Mouse (Mus musculus) MEL (cell line): Measurements from ENCODE around the gene Nat10. TPM values are rescaled to one million over a fixed set of nuclear protein-coding genes. Genes with fewer than 3 reads are reported as not detected.

Experiments used
- DNase-seq: peaks from one replicate; pipeline ENCODE4 v3.0.0; 2011; ENCODE audit warnings: low read depth, low spot score
- H3K27ac ChIP-seq: 2 replicates; pipeline ENCODE4 v1.5.1; 2012; ENCODE audit warnings: low read depth, mild to moderate bottlenecking, control low read depth, low read length, moderate library complexity; ENCODE audit not compliant: control insufficient read depth
- H3K27me3 ChIP-seq, 2 experiments: fragments of 150-350 bp in 1 of 2; sonication (generic) in 1 of 2; 2 replicates each; pipeline ENCODE4 v1.6.1; 2012; ENCODE audit warnings: low read length in 2 of 2, mild to moderate bottlenecking in 2 of 2, improper control_type of control experiment in 1 of 2, moderate library complexity in 1 of 2; ENCODE audit not compliant: insufficient read depth in 2 of 2, control insufficient read depth in 1 of 2
- H3K36me3 ChIP-seq, 2 experiments: 2 replicates each; pipeline ENCODE4 v1.6.1; 2012 to 2014; ENCODE audit warnings: low read length in 2 of 2, improper control_type of control experiment in 1 of 2, inconsistent platforms in 1 of 2, mild to moderate bottlenecking in 1 of 2; ENCODE audit not compliant: insufficient read depth in 2 of 2, control insufficient read depth in 1 of 2
- H3K4me1 ChIP-seq, 2 experiments: fragments of 150-350 bp in 1 of 2; sonication (generic) in 1 of 2; 2 replicates each; pipeline ENCODE4 v1.6.1; 2012; ENCODE audit warnings: low read length in 2 of 2, improper control_type of control experiment in 1 of 2, mild to moderate bottlenecking in 1 of 2; ENCODE audit not compliant: insufficient read depth in 2 of 2, control insufficient read depth in 1 of 2
- H3K4me3 ChIP-seq, 2 experiments: fragments of 150-350 bp in 1 of 2; sonication (generic) in 1 of 2; 2 replicates each; pipeline ENCODE4 v1.5.1; 2012; ENCODE audit warnings: low read depth in 2 of 2, low read length in 2 of 2, mild to moderate bottlenecking in 2 of 2, moderate library complexity in 2 of 2, control low read depth in 1 of 2, improper control_type of control experiment in 1 of 2; ENCODE audit not compliant: control insufficient read depth in 1 of 2, insufficient read depth in 1 of 2
- H3K79me2 ChIP-seq: 2 replicates; pipeline ENCODE4 v1.6.1; 2012; ENCODE audit warnings: mild to moderate bottlenecking, low read length, moderate library complexity; ENCODE audit not compliant: control insufficient read depth, poor library complexity, insufficient read depth
- H3K9ac ChIP-seq: 2 replicates; pipeline ENCODE4 v1.6.1; 2012; ENCODE audit warnings: low read depth, mild to moderate bottlenecking, control low read depth, low read length, moderate library complexity; ENCODE audit not compliant: control insufficient read depth, poor library complexity, severe bottlenecking
- H3K9me3 ChIP-seq: fragments of 150-350 bp; sonication (generic); replicated peaks from 2 replicates; pipeline ENCODE4 v1.6.1; 2012; ENCODE audit warnings: mild to moderate bottlenecking, low read length, improper control_type of control experiment, moderate library complexity; ENCODE audit not compliant: insufficient read depth
- BHLHE40 ChIP-seq: IDR thresholded peaks from 2 replicates; pipeline ENCODE4 v1.6.1; 2012; ENCODE audit warnings: low read depth, mild to moderate bottlenecking, inconsistent platforms, low read length, improper control_type of control experiment, borderline replicate concordance
- CTCF ChIP-seq, 3 experiments: IDR thresholded peaks in 2 of 3; conservative IDR thresholded peaks in 1 of 3; 2 replicates each; pipeline ENCODE4 v1.5.1; 2011 to 2012; ENCODE audit warnings: low read length in 3 of 3, low read depth in 2 of 3, mild to moderate bottlenecking in 2 of 3, improper control_type of control experiment in 1 of 3, inconsistent platforms in 1 of 3, mixed read lengths in 1 of 3, moderate library complexity in 1 of 3; ENCODE audit not compliant: control insufficient read depth in 1 of 3, insufficient read depth in 1 of 3, poor library complexity in 1 of 3, severe bottlenecking in 1 of 3
- E2F4 ChIP-seq: IDR thresholded peaks from 2 replicates; pipeline ENCODE4 v1.6.1; 2011; ENCODE audit warnings: low read depth, low read length, improper control_type of control experiment, borderline replicate concordance
- ELF1 ChIP-seq: IDR thresholded peaks from 2 replicates; pipeline ENCODE4 v1.6.1; 2014; ENCODE audit warnings: low read depth, mild to moderate bottlenecking, inconsistent platforms, low read length, improper control_type of control experiment, moderate library complexity
- EP300 ChIP-seq, 2 experiments: IDR thresholded peaks; 2 replicates each; pipeline ENCODE4 v1.6.1; 2011; ENCODE audit warnings: improper control_type of control experiment in 2 of 2, low read length in 2 of 2, low read depth in 1 of 2, mild to moderate bottlenecking in 1 of 2
- ETS1 ChIP-seq: IDR thresholded peaks from 2 replicates; pipeline ENCODE4 v1.6.1; 2012; ENCODE audit warnings: low read depth, mild to moderate bottlenecking, inconsistent platforms, low read length, improper control_type of control experiment, moderate library complexity
- GATA1 ChIP-seq: IDR thresholded peaks from 2 replicates; pipeline ENCODE4 v1.6.1; 2011; ENCODE audit warnings: low read depth, low read length, improper control_type of control experiment
- JUND ChIP-seq: IDR thresholded peaks from 2 replicates; pipeline ENCODE4 v1.6.1; 2011; ENCODE audit warnings: low read depth, mild to moderate bottlenecking, improper control_type of control experiment, low read length
- KAT2A ChIP-seq: conservative IDR thresholded peaks from 2 replicates; pipeline ENCODE4 v1.6.1; 2012; ENCODE audit warnings: low read depth, low read length, improper control_type of control experiment, inconsistent platforms
- MAFK ChIP-seq: IDR thresholded peaks from 2 replicates; pipeline ENCODE4 v1.6.1; 2011; ENCODE audit warnings: low read depth, mild to moderate bottlenecking, low read length, improper control_type of control experiment, borderline replicate concordance
- MAZ ChIP-seq: IDR thresholded peaks from 2 replicates; pipeline ENCODE4 v1.6.1; 2012; ENCODE audit warnings: low read depth, mild to moderate bottlenecking, inconsistent platforms, low read length, improper control_type of control experiment
- MXI1 ChIP-seq: IDR thresholded peaks from 2 replicates; pipeline ENCODE4 v1.6.1; 2011; ENCODE audit warnings: mild to moderate bottlenecking, low read depth, low read length, improper control_type of control experiment
- MYB ChIP-seq: IDR thresholded peaks from 2 replicates; pipeline ENCODE4 v1.6.1; 2011; ENCODE audit warnings: mild to moderate bottlenecking, low read depth, low read length, improper control_type of control experiment
- NELFE ChIP-seq: IDR thresholded peaks from 2 replicates; pipeline ENCODE4 v1.6.1; 2011; ENCODE audit warnings: low read depth, low read length, improper control_type of control experiment
- NRF1 ChIP-seq: IDR thresholded peaks from 2 replicates; pipeline ENCODE4 v1.6.1; 2014; ENCODE audit warnings: low read depth, mild to moderate bottlenecking, inconsistent platforms, low read length, improper control_type of control experiment, moderate library complexity; ENCODE audit not compliant: poor library complexity, insufficient read depth, severe bottlenecking
- POLR2A ChIP-seq, 2 experiments: IDR thresholded peaks; 2 replicates each; pipeline ENCODE4 v1.6.1; 2011 to 2012; ENCODE audit warnings: low read length in 2 of 2, mild to moderate bottlenecking in 2 of 2, control low read depth in 1 of 2, improper control_type of control experiment in 1 of 2, low read depth in 1 of 2, moderate library complexity in 1 of 2; ENCODE audit not compliant: control insufficient read depth in 1 of 2, insufficient read depth in 1 of 2, poor library complexity in 1 of 2
- POLR2AphosphoS2 ChIP-seq: IDR thresholded peaks from 2 replicates; pipeline ENCODE4 v1.6.1; 2011; ENCODE audit warnings: low read length, improper control_type of control experiment
- RAD21 ChIP-seq: IDR thresholded peaks from 2 replicates; pipeline ENCODE4 v1.6.1; 2011; ENCODE audit warnings: mild to moderate bottlenecking, low read depth, low read length, improper control_type of control experiment
- RCOR1 ChIP-seq: IDR thresholded peaks from 2 replicates; pipeline ENCODE4 v1.6.1; 2012; ENCODE audit warnings: low read depth, mild to moderate bottlenecking, inconsistent platforms, low read length, improper control_type of control experiment
- TBP ChIP-seq: IDR thresholded peaks from 2 replicates; pipeline ENCODE4 v1.8.0; 2011; ENCODE audit warnings: low read depth, low read length, improper control_type of control experiment
- TCF12 ChIP-seq: IDR thresholded peaks from 2 replicates; pipeline ENCODE4 v1.6.1; 2014; ENCODE audit warnings: low read depth, mild to moderate bottlenecking, inconsistent platforms, low read length, improper control_type of control experiment, moderate library complexity
- USF1 ChIP-seq: IDR thresholded peaks from 2 replicates; pipeline ENCODE4 v1.6.1; 2014; ENCODE audit warnings: low read depth, mild to moderate bottlenecking, inconsistent platforms, low read length, improper control_type of control experiment, moderate library complexity
- ZC3H11A ChIP-seq: IDR thresholded peaks from 2 replicates; pipeline ENCODE4 v1.6.1; 2012; ENCODE audit warnings: low read depth, mild to moderate bottlenecking, inconsistent platforms, low read length, improper control_type of control experiment
- ZKSCAN1 ChIP-seq: IDR thresholded peaks from 2 replicates; pipeline ENCODE4 v1.6.1; 2012; ENCODE audit warnings: low read depth, mild to moderate bottlenecking, inconsistent platforms, low read length, improper control_type of control experiment, moderate library complexity
- ZMIZ1 ChIP-seq: IDR thresholded peaks from 2 replicates; pipeline ENCODE4 v1.6.1; 2012; ENCODE audit warnings: low read depth, mild to moderate bottlenecking, inconsistent platforms, low read length, improper control_type of control experiment, moderate library complexity
- ZNF384 ChIP-seq: IDR thresholded peaks from 2 replicates; pipeline ENCODE4 v1.6.1; 2012; ENCODE audit warnings: low read depth, mild to moderate bottlenecking, inconsistent platforms, low read length, improper control_type of control experiment
- polyA plus RNA-seq, 2 experiments: library from polyadenylated mRNA; stranded (reverse) in 1 of 2; unstranded in 1 of 2; fragments of >175 nt in 1 of 2; fragments of >200 nt in 1 of 2; gene quantifications; 2 replicates each; pipeline versions ENCODE4 v1.2.1 to v1.2.4; 2012; ENCODE audit warnings: low replicate concordance in 2 of 2, low read depth in 1 of 2; ENCODE audit not compliant: insufficient read length in 2 of 2, insufficient read depth in 1 of 2, missing spikeins in 1 of 2
- total RNA-seq: library from RNA; depleted of rRNA; stranded (reverse); fragments of 300-350 nt; gene quantifications from 2 replicates; pipeline ENCODE4 v1.2.3, GENCODE M21; 2012

The Nat10 gene
- total and polyA plus RNA-seq, 3 experiments = 74.7 to 107 TPM; not detected in 1

- Histone ChIP-seq H3K79me2 (no peaks in the 10 kb centered on the region), H3K27ac (no peak overlapping the region), H3K9me3 (no peaks in the 10 kb centered on the region), H3K36me3 (no peaks in the 10 kb centered on the region), H3K4me1 (no peaks in the 10 kb centered on the region), H3K9ac (no peak overlapping the region), H3K27me3 (no peaks in the 10 kb centered on the region), H3K4me3 (no peak overlapping the region)
- DNase-seq = no peak
- TF ChIP-seq POLR2A (IDR thresholded peaks at IDR 0.05; ENCODE audit: control insufficient read depth in 1 of 2, insufficient read depth in 1 of 2, low read depth in 1 of 2, low read length in 2 of 2, poor library complexity in 1 of 2) (no peak), ELF1 (no peak), USF1 (no peak), ZNF384 (no peak)
These were observed 68.3 kb downstream of the Nat10 start for GRCm38 (mm10) chr2:103692810-103693209.

GRCm38 (mm10) chr2:103691278-103691677 lies 69.8 kb downstream of the Nat10 start:
- no peaks in the 10 kb centered on the region for H3K27me3 ChIP-seq

GRCm38 (mm10) chr2:103690828-103691227 lies 70.2 kb downstream of the Nat10 start:
- Histone ChIP-seq H3K4me1 (peaks cover 5 to 9% of the 10 kb centered on the region in 2 experiments), H3K4me3 (no peak overlapping the region), H3K27me3 (no peaks in the 10 kb centered on the region), H3K27ac (no peak overlapping the region), H3K36me3 (no peaks in the 10 kb centered on the region; a peak in 2 of 4 replicates), H3K9me3 (no peaks in the 10 kb centered on the region), H3K9ac (no peak overlapping the region), H3K79me2 (no peaks in the 10 kb centered on the region)
- TF ChIP-seq EP300 (IDR thresholded peaks at IDR 0.05; ENCODE audit: low read depth in 1 of 2, low read length in 2 of 2) (no peak), ZKSCAN1 (no peak), ZC3H11A (no peak), BHLHE40 (no peak), ELF1 (no peak), POLR2AphosphoS2 (no peak), CTCF (IDR thresholded peaks at IDR 0.05 in 2 of 3, conservative IDR thresholded peaks at IDR 0.05 in 1 of 3; ENCODE audit: control insufficient read depth in 1 of 3, insufficient read depth in 1 of 3, low read depth in 2 of 3, low read length in 3 of 3, poor library complexity in 1 of 3, severe bottlenecking in 1 of 3) (no peak), MAZ (no peak), ZMIZ1 (no peak), KAT2A (no peak), RAD21 (no peak), GATA1 (no peak)
- no peak for DNase-seq

More at GRCm38 (mm10) chr2:103691278-103691677, 69.8 kb downstream of the Nat10 start:
- Histone ChIP-seq H3K27ac (no peak overlapping the region), H3K79me2 (no peaks in the 10 kb centered on the region), H3K9me3 (no peaks in the 10 kb centered on the region), H3K9ac (no peak overlapping the region), H3K4me3 (no peak overlapping the region), H3K36me3 (no peaks in the 10 kb centered on the region; a peak in 1 of 4 replicates), H3K4me1 (peaks cover 5 to 6% of the 10 kb centered on the region in 2 experiments; a peak in 3 of 4 replicates)
- DNase-seq = no peak
- TF ChIP-seq ELF1 (no peak), ZC3H11A (no peak), NELFE (no peak), KAT2A (no peak), MAFK (no peak), TBP (no peak), MYB (no peak), ZKSCAN1 (no peak), RCOR1 (no peak), NRF1 (no peak), ETS1 (no peak), JUND (no peak), EP300 (IDR thresholded peaks at IDR 0.05; ENCODE audit: low read depth in 1 of 2, low read length in 2 of 2) (no peak), POLR2AphosphoS2 (no peak), E2F4 (no peak), MXI1 (no peak), RAD21 (no peak), ZMIZ1 (no peak), TCF12 (no peak)
